Mouse (Mus musculus): ENCODE results near the gene Oma1. TPM values are rescaled to one million over a fixed set of nuclear protein-coding genes. Genes with fewer than 3 reads are reported as not detected.

The Oma1 gene
- polyA plus RNA-seq, 1 experiment from 2014 or later = 12.8 TPM

DNA sequence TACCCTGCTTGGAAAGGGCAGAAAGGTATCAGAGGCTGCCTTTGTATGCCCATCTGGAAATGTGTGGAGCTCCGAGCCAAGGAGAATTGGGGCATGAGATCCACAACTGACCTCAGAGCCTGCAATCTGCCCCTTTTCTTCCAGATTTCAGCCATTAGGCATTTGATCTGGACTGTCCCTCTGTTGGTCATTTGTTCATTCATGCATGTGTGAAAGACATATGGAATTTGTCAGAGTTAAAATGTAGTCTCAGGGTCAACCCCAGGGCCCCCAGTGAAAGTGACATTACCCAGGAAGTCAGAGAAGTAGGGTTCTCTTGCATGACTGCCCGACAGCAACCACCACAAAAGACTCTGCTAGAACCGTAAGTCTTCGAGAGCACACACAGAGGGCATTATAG is 89.0 kb downstream of the Oma1 start:
- H3K9me3 ChIP-seq (ENCODE audit: control insufficient read depth, low read length) = no peaks in the 10 kb centered on the region
- no peak overlapping the region for H3K4me3 ChIP-seq (ENCODE audit: low read depth, low read length)
- H3K9ac ChIP-seq (ENCODE audit: low read depth, low read length) = no peak overlapping the region
- no peaks in the 10 kb centered on the region for H3K27me3 ChIP-seq (ENCODE audit: control insufficient read depth, insufficient read depth, low read length)
- ATAC-seq (ENCODE audit: low FRiP score) = no peak
- no peak overlapping the region for H3K27ac ChIP-seq (ENCODE audit: low read depth, low read length)
- H3K4me1 ChIP-seq (replicated peaks; ENCODE audit: control insufficient read depth, insufficient read depth, low read length) = no peaks in the 10 kb centered on the region
- no peaks in the 10 kb centered on the region for H3K36me3 ChIP-seq (ENCODE audit: control insufficient read depth, insufficient read depth, low read length)
- WGBS = 74% methylated on average over 4 of the region's 4 CpGs
- DNase-seq (ENCODE audit: low spot score) = no peak
- H3K4me2 ChIP-seq (replicated peaks; ENCODE audit: low read depth, low read length) = no peak overlapping the region

DNA sequence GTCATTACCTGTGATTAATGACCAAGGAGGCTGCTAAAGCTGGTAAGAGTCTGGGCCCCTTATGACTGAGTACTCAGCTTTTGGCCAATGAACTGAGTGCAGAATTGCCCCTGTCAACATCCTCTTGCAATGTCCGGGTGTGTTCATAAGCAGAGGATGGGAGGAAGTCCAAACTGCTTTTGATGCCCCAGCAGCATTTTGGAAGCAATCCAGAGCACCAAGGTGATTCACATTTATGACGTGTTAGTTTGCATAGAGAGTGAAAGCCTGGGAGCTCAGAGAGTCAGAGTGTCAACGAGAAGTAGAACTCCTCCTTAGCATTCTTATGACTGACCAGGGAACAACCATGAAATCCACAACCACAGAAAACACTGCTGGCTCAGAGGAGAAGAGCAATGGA is 91.7 kb downstream of the Oma1 start:
- Histone ChIP-seq H3K4me3 (ENCODE audit: low read depth, low read length) (no peak overlapping the region), H3K27ac (ENCODE audit: low read depth, low read length) (no peak overlapping the region), H3K4me2 (replicated peaks; ENCODE audit: low read depth, low read length) (no peak overlapping the region), H3K36me3 (ENCODE audit: control insufficient read depth, insufficient read depth, low read length) (no peaks in the 10 kb centered on the region), H3K9me3 (ENCODE audit: control insufficient read depth, low read length) (no peaks in the 10 kb centered on the region), H3K4me1 (replicated peaks; ENCODE audit: control insufficient read depth, insufficient read depth, low read length) (no peaks in the 10 kb centered on the region), H3K9ac (ENCODE audit: low read depth, low read length) (no peak overlapping the region), H3K27me3 (ENCODE audit: control insufficient read depth, insufficient read depth, low read length) (no peaks in the 10 kb centered on the region)
- ATAC-seq (ENCODE audit: low FRiP score) (no peak), DNase-seq (ENCODE audit: low spot score) (no peak)
- 84% methylated on average over 3 of the region's 3 CpGs for WGBS

GRCm38 (mm10) chr4:103410217-103410799 is 96.7 kb downstream of the Oma1 start:
- 12% methylated on average over 4 of the region's 4 CpGs for WGBS
- H3K27ac ChIP-seq (ENCODE audit: low read depth, low read length) = no peak overlapping the region
- H3K9me3 ChIP-seq (ENCODE audit: control insufficient read depth, low read length) = no peaks in the 10 kb centered on the region
- H3K36me3 ChIP-seq (ENCODE audit: control insufficient read depth, insufficient read depth, low read length) = no peaks in the 10 kb centered on the region
- no peaks in the 10 kb centered on the region for H3K4me1 ChIP-seq (replicated peaks; ENCODE audit: control insufficient read depth, insufficient read depth, low read length)
- no peak overlapping the region for H3K4me3 ChIP-seq (ENCODE audit: low read depth, low read length)
- DNase-seq (ENCODE audit: low spot score) = no peak
- no peak overlapping the region for H3K4me2 ChIP-seq (replicated peaks; ENCODE audit: low read depth, low read length)
- no peaks in the 10 kb centered on the region for H3K27me3 ChIP-seq (ENCODE audit: control insufficient read depth, insufficient read depth, low read length)
- no peak overlapping the region for H3K9ac ChIP-seq (ENCODE audit: low read depth, low read length)
- no peak for ATAC-seq (ENCODE audit: low FRiP score)

Other genes starting within 250 kb of the Oma1 start
- gene Mier1, start 199.4 kb upstream of the Oma1 start, polyA plus RNA-seq (2014; fragmentation: Nextera tagmentation; extraction: Ambion mirVana) = 33.6 and 48.8 TPM in 2 replicates
- 6.7 and 7.6 TPM in 2 replicates for gene Wdr78, start 199.3 kb upstream of the Oma1 start, polyA plus RNA-seq (2014; fragmentation: Nextera tagmentation; extraction: Ambion mirVana)
- 10.9 and 11.5 TPM in 2 replicates for gene Slc35d1, start 98.6 kb upstream of the Oma1 start, polyA plus RNA-seq (2014; fragmentation: Nextera tagmentation; extraction: Ambion mirVana)
- gene 4921539E11Rik, start 22.9 kb upstream of the Oma1 start, polyA plus RNA-seq (2014; fragmentation: Nextera tagmentation; extraction: Ambion mirVana) = 0.06 TPM in 1 of 2 replicates, not detected in the other